Mouse (Mus musculus) kidney, postnatal 0 days (tissue): ENCODE data around the gene Lrrc4. TPM values are rescaled to one million over a fixed set of nuclear protein-coding genes. Genes with fewer than 3 reads are reported as not detected.

Experiments used
- ATAC-seq: fragments of 200-750 bp; cut with Nextera tagmentation; replicated peaks from 2 replicates; pipeline ENCODE4 v1.8.0; 2017; ENCODE audit warnings: low read depth, moderate number of reproducible peaks, moderate TSS enrichment, moderate library complexity; ENCODE audit not compliant: low FRiP score
- DNase-seq: peaks from one replicate; pipeline ENCODE4 v3.0.0-alpha.2; 2016; ENCODE audit warnings: low spot score
- H3K27ac ChIP-seq: fragments of 300-500 bp; sonication (generic); 2 replicates; pipeline ENCODE4 v1.5.1; 2014; ENCODE audit warnings: mild to moderate bottlenecking
- H3K27me3 ChIP-seq: fragments of 300-500 bp; sonication (generic); 2 replicates; pipeline ENCODE4 v1.6.1; 2014; ENCODE audit warnings: low read length, mixed read lengths; ENCODE audit not compliant: insufficient read depth
- H3K36me3 ChIP-seq: fragments of 300-500 bp; sonication (generic); 2 replicates; pipeline ENCODE4 v1.6.1; 2014; ENCODE audit warnings: low read length, mixed read lengths; ENCODE audit not compliant: insufficient read depth
- H3K4me1 ChIP-seq: fragments of 300-500 bp; sonication (generic); replicated peaks from 2 replicates; pipeline ENCODE4 v1.6.1; 2014; ENCODE audit warnings: antibody characterized with exemption, low read length, mixed read lengths; ENCODE audit not compliant: insufficient read depth
- H3K4me2 ChIP-seq: fragments of 300-500 bp; sonication (generic); 2 replicates; pipeline ENCODE4 v1.6.1; 2014; ENCODE audit warnings: mild to moderate bottlenecking, low read length, moderate library complexity, mixed read lengths
- H3K4me3 ChIP-seq: fragments of 300-500 bp; sonication (generic); replicated peaks from 2 replicates; pipeline ENCODE4 v1.5.1; 2014; ENCODE audit warnings: low read depth, low read length
- H3K9ac ChIP-seq: fragments of 300-500 bp; sonication (generic); 2 replicates; pipeline ENCODE4 v1.6.1; 2014; ENCODE audit warnings: low read depth, low read length
- H3K9me3 ChIP-seq: fragments of 300-500 bp; sonication (generic); replicated peaks from 2 replicates; pipeline ENCODE4 v1.6.1; 2016; ENCODE audit warnings: low read length, inconsistent platforms, mixed read lengths
- CTCF ChIP-seq: IDR thresholded peaks from 2 replicates; pipeline ENCODE4 v1.5.1; 2016; ENCODE audit warnings: antibody characterized with exemption, low read depth, mild to moderate bottlenecking, moderate library complexity
- WGBS: fragments of 180-500 bp; shearing (Covaris S2); extraction: QIAGEN DNeasy Blood & Tissue Kit; methylation state at CpG from one replicate; pipeline ENCODE4 v1.1.7; 2014; 5-methylcytosine and 5-hydroxymethylcytosine counted together
- polyA plus RNA-seq: library from polyadenylated mRNA; unstranded; fragments of >200 nt; fragmentation: Nextera tagmentation; extraction: Ambion mirVana; gene quantifications from 2 replicates; pipeline ENCODE4 v1.2.1, GENCODE M21; 2015

Gene Lrrc4
- polyA plus RNA-seq, 1 experiment from 2014 or later: 0.66 TPM

- Histone ChIP-seq H3K9ac (no peak overlapping the region), H3K27ac (no peak overlapping the region), H3K27me3 (no peaks in the 10 kb centered on the region), H3K9me3 (no peaks in the 10 kb centered on the region), H3K4me2 (no peak overlapping the region), H3K4me3 (no peak overlapping the region), H3K36me3 (no peaks in the 10 kb centered on the region), H3K4me1 (peaks cover 19% of the 10 kb centered on the region)
- WGBS: 64% methylated on average over 7 of the region's 7 CpGs
- TF ChIP-seq CTCF: no peak
- DNase-seq: no peak
- ATAC-seq: no peak
Measured at GRCm38 (mm10) chr6:28852342-28852741, 20.8 kb upstream of the Lrrc4 start.

DNA sequence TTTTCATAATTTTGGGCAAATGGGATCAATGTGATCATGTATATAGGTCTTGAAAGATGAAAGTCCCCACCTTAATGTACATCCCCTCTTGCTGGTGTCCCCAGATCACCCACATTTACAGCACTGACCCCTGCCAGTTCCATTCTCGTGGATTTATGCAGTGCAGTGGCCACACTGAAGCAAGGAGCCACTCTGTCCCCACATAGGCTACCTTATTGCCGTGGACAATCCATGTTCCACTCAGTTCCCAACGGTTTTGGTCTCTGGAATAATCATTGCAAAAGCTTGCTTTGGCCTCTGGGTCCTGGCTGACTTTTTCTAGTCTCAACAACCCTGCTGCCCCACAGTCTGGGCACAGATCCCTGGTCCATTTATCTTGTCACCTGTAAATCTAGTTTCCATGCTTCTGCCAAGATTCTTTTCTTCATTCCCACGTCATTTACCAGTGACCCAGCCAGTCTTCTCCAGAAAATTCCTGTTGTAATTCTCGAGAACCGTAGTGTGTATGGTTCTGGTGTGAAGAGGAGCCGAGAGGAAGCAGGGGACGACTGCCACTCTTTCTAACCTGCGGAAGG, 18.9 kb upstream of the Lrrc4 start:
- Histone ChIP-seq H3K4me3 (no peak overlapping the region), H3K9ac (no peak overlapping the region), H3K27me3 (no peaks in the 10 kb centered on the region), H3K36me3 (no peaks in the 10 kb centered on the region), H3K4me2 (no peak overlapping the region), H3K9me3 (no peaks in the 10 kb centered on the region), H3K4me1 (peaks cover 12% of the 10 kb centered on the region), H3K27ac (no peak overlapping the region)
- WGBS: 79% methylated on average over 9 of the region's 9 CpGs
- DNase-seq (no peak), ATAC-seq (no peak)
- TF ChIP-seq CTCF: no peak

DNA sequence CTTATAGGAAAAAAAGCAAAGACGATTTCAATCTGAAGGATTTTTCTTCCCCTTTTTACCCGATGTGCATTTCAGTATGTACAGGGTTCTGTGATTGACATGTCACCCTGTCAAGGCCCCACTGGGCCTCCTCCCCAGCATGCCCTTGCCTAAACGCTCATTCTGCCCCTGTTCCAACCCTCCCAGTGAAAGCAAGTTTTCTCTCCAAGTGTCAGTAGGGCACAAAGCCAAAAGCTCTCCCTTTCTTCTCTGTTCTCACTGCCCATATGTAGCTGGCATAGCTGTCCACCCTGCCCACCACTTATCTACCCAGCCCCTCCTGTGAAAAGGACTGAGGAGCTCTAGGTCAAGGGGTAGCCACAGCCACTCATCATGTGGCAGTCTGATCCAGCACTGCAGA, 17.8 kb upstream of the Lrrc4 start:
- H3K9ac ChIP-seq: no peak overlapping the region
- H3K36me3 ChIP-seq: no peaks in the 10 kb centered on the region
- no peak overlapping the region for H3K27ac ChIP-seq
- WGBS: 51% methylated on average over 3 of the region's 3 CpGs
- no peak overlapping the region for H3K4me3 ChIP-seq
- H3K4me2 ChIP-seq: no peak overlapping the region
- DNase-seq: no peak
- peaks cover 7% of the 10 kb centered on the region for H3K4me1 ChIP-seq
- H3K27me3 ChIP-seq: no peaks in the 10 kb centered on the region
- H3K9me3 ChIP-seq: no peaks in the 10 kb centered on the region
- ATAC-seq: no peak
- TF ChIP-seq CTCF: no peak

- Histone ChIP-seq H3K27me3 (no peaks in the 10 kb centered on the region), H3K9ac (no peak overlapping the region), H3K4me3 (no peak overlapping the region), H3K36me3 (no peaks in the 10 kb centered on the region), H3K9me3 (no peaks in the 10 kb centered on the region), H3K4me2 (no peak overlapping the region), H3K27ac (no peak overlapping the region), H3K4me1 (peaks cover 7% of the 10 kb centered on the region)
- WGBS: 58% methylated on average over 9 of the region's 9 CpGs
- no peak for DNase-seq
- no peak for ATAC-seq
- TF ChIP-seq CTCF: no peak
Measured at GRCm38 (mm10) chr6:28848891-28849290, 17.3 kb upstream of the Lrrc4 start.

GRCm38 (mm10) chr6:28848285-28848794, 16.8 kb upstream of the Lrrc4 start:
- 44% methylated on average over 6 of the region's 6 CpGs for WGBS
- peaks cover 7% of the 10 kb centered on the region for H3K4me1 ChIP-seq
- H3K9ac ChIP-seq: no peak overlapping the region
- no peak overlapping the region for H3K4me3 ChIP-seq
- H3K27ac ChIP-seq: no peak overlapping the region
- H3K36me3 ChIP-seq: no peaks in the 10 kb centered on the region
- ATAC-seq (no peak), DNase-seq (peak; percentile 61)
- no peak for TF ChIP-seq CTCF
- no peaks in the 10 kb centered on the region for H3K9me3 ChIP-seq
- H3K27me3 ChIP-seq: no peaks in the 10 kb centered on the region
- no peak overlapping the region for H3K4me2 ChIP-seq

- Histone ChIP-seq H3K4me1 (peaks cover 7% of the 10 kb centered on the region), H3K9me3 (no peaks in the 10 kb centered on the region), H3K36me3 (no peaks in the 10 kb centered on the region), H3K4me2 (no peak overlapping the region), H3K4me3 (no peak overlapping the region), H3K27me3 (no peaks in the 10 kb centered on the region), H3K9ac (no peak overlapping the region), H3K27ac (no peak overlapping the region)
- 55% methylated on average over 6 of the region's 6 CpGs for WGBS
- ATAC-seq (no peak), DNase-seq (no peak)
- no peak for TF ChIP-seq CTCF
Measured at GRCm38 (mm10) chr6:28847616-28848015, 16.1 kb upstream of the Lrrc4 start.

DNA sequence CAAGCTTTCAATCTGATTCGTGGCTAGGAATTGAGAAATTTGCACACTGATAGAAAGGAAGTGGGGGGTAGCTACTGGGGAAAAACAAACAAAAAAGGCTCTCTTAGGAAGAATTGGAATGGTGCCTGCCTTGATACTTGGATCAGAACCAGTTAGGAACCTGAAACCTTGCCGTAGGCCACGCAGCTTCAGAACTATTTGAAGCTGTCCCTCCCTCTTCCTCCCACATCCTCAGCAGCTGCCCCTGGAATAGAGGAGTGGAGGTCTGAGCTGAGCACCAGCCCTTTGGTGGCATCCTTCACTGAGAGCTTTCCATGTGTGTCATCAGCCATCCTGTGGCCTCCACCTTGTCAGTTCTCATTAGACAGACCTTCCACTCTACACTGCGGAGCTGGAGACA, 14.1 kb upstream of the Lrrc4 start:
- WGBS: 27% methylated on average over 4 of the region's 4 CpGs
- H3K4me3 ChIP-seq: no peak overlapping the region
- no peaks in the 10 kb centered on the region for H3K27me3 ChIP-seq
- DNase-seq (peak; percentile 36), ATAC-seq (no peak)
- H3K9me3 ChIP-seq: no peaks in the 10 kb centered on the region
- H3K4me1 ChIP-seq: peaks cover 7% of the 10 kb centered on the region
- no peak for TF ChIP-seq CTCF
- no peak overlapping the region for H3K27ac ChIP-seq
- no peak overlapping the region for H3K4me2 ChIP-seq
- H3K36me3 ChIP-seq: no peaks in the 10 kb centered on the region
- H3K9ac ChIP-seq: no peak overlapping the region
